9 mouse cellular contexts compared by ENCODE assay signal in the genomic region with DNA sequence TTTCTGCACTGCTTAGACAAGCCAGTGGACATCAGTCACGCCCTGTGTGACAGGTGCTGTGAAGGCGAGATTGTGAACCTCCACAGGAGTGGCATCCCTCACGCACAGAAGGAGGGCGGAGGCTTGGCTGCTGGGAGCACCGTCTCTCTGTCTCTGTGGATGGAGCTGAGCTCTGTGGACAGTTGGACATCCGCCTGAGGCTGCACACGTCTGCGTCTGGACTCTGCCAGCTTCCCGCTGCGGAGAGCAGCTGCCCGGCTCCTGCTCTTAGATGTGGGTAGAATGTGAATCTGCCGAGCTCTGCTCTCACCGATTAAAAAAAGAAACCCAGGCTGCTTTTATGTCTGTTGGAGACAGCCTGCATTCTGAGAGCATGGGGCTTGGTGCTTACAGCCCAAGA.
DNase-seq lines count a peak whose midpoint lies in the region; ATAC-seq and TF ChIP-seq lines count a peak whose summit lies in the region.
"Had no signal": no experiment of that assay in that cellular context is flagged by ENCODE, and none has a peak within 500 bp of the region (broad histone marks: within the 10 kb centered on the region; RNA-seq: fewer than 3 reads in every experiment).

No protein-coding gene starts in this region.

- H3K36me3 ChIP-seq in hindbrain, postnatal 0 days (ENCODE audit: insufficient read depth, low read length), result no peaks in the 10 kb centered on the region
- H3K36me3 ChIP-seq in midbrain, embryonic 15.5 days (replicated peaks), result no peaks in the 10 kb centered on the region

- peaks cover 40% of the 10 kb centered on the region for H3K4me1 ChIP-seq in hindbrain, postnatal 0 days (ENCODE audit: insufficient read depth, low read length)
- H3K4me1 ChIP-seq in midbrain, embryonic 15.5 days, result peaks cover 49% of the 10 kb centered on the region

- WGBS in hindbrain, postnatal 0 days, result 10% methylated on average over 13 of the region's 13 CpGs
- 16% methylated on average over 13 of the region's 13 CpGs for whole genome bisulfite sequencing in midbrain, embryonic 15.5 days

- peak overlapping the region; percentile 85 for H3K27ac ChIP-seq in hindbrain, postnatal 0 days
- peak overlapping the region; percentile 82 for H3K27ac ChIP-seq in midbrain, embryonic 15.5 days
- H3K27ac ChIP-seq: kidney, postnatal 0 days had no signal

- TF ChIP-seq CTCF in hindbrain, postnatal 0 days (IDR thresholded peaks at IDR 0.05; ENCODE audit: low read depth), result no peak

- H3K4me2 ChIP-seq in hindbrain, postnatal 0 days (ENCODE audit: low read depth, low read length), result peak overlapping the region; percentile 36; the same call in 1 of the 2 replicates
- peak overlapping the region; percentile 6 for H3K4me2 ChIP-seq in midbrain, embryonic 15.5 days

- H3K9ac ChIP-seq in hindbrain, postnatal 0 days (replicated peaks; ENCODE audit: low read length), result peak overlapping the region; percentile 35
- H3K9ac ChIP-seq in midbrain, embryonic 15.5 days, result peak overlapping the region; percentile 18; the same call in 1 of the 2 replicates

- no peaks in the 10 kb centered on the region for H3K9me3 ChIP-seq in hindbrain, postnatal 0 days (ENCODE audit: low read length)
- H3K9me3 ChIP-seq in midbrain, embryonic 15.5 days, result no peaks in the 10 kb centered on the region

- H3K27me3 ChIP-seq in hindbrain, postnatal 0 days (ENCODE audit: insufficient read depth, low read length), result no peaks in the 10 kb centered on the region
- H3K27me3 ChIP-seq in midbrain, embryonic 15.5 days (replicated peaks), result no peaks in the 10 kb centered on the region

- DNase-seq in embryo, embryonic 10 days (ENCODE audit: low spot score), result peak; percentile 10
- DNase-seq in embryo, embryonic 11 days, result no peak
- DNase-seq in cerebellum, postnatal 36 days, result peak; percentile 88 to 90
- DNase-seq in hindbrain, postnatal 0 days (ENCODE audit: low spot score), result peak; percentile 90
- DNase-seq in kidney, adult 8-10 months, result no peak
- DNase-seq in natural killer cell, adult 2 months (ENCODE audit: low spot score in 2 of 2), result no peak
- DNase-seq in adrenal gland, adult 8-10 months, result no peak

- no peak overlapping the region for H3K4me3 ChIP-seq in hindbrain, postnatal 0 days (ENCODE audit: low read length)
- no peak overlapping the region for H3K4me3 ChIP-seq in midbrain, embryonic 15.5 days

- ATAC-seq in hindbrain, postnatal 0 days, result peak; percentile 73
- peak; percentile 64 for ATAC-seq in midbrain, embryonic 15.5 days (replicated peaks)

Comparison
In these comparisons a context has a peak if more than half of its experiments do, and no peak if none do; other contexts are left out.
1. DNase-seq: peak in embryo, embryonic 10 days (single experiment), cerebellum, postnatal 36 days (2 of 2) and hindbrain, postnatal 0 days (single experiment); none in embryo, embryonic 11 days (single experiment), kidney, adult 8-10 months (0 of 2), natural killer cell, adult 2 months (0 of 2) and adrenal gland, adult 8-10 months (single experiment).